Mouse (Mus musculus) neural tube, embryonic 12.5 days (tissue): Measurements from ENCODE around the gene Serpinb2. TPM values are rescaled to one million over a fixed set of nuclear protein-coding genes. Genes with fewer than 3 reads are reported as not detected.
A peak's percentile ranks its signal among the peaks of the same experiment; 100 is the strongest.

Source experiments
- ATAC-seq: fragments of 200-750 bp; cut with Nextera tagmentation; 2 replicates; pipeline ENCODE4 v1.8.0; 2017; ENCODE audit warnings: low read depth, mild to moderate bottlenecking, moderate TSS enrichment, moderate library complexity; ENCODE audit not compliant: low FRiP score
- H3K27ac ChIP-seq: fragments of 300-500 bp; sonication (generic); 2 replicates; pipeline ENCODE4 v1.5.1; 2016
- H3K27me3 ChIP-seq: fragments of 300-500 bp; sonication (generic); replicated peaks from 2 replicates; pipeline ENCODE4 v1.6.1; 2016; ENCODE audit warnings: mild to moderate bottlenecking
- H3K36me3 ChIP-seq: fragments of 300-500 bp; sonication (generic); 2 replicates; pipeline ENCODE4 v1.6.1; 2016; ENCODE audit warnings: mild to moderate bottlenecking
- H3K4me1 ChIP-seq: fragments of 300-500 bp; sonication (generic); 2 replicates; pipeline ENCODE4 v1.6.1; 2016
- H3K4me2 ChIP-seq: fragments of 300-500 bp; sonication (generic); replicated peaks from 2 replicates; pipeline ENCODE4 v1.6.1; 2016; ENCODE audit warnings: mild to moderate bottlenecking
- H3K4me3 ChIP-seq: fragments of 300-500 bp; sonication (generic); 2 replicates; pipeline ENCODE4 v1.5.1; 2016
- H3K9ac ChIP-seq: fragments of 300-500 bp; sonication (generic); 2 replicates; pipeline ENCODE4 v1.6.1; 2016; ENCODE audit warnings: mild to moderate bottlenecking
- H3K9me3 ChIP-seq: fragments of 300-500 bp; sonication (generic); 2 replicates; pipeline ENCODE4 v1.6.1; 2016; ENCODE audit warnings: mild to moderate bottlenecking
- WGBS: fragments of 180-500 bp; shearing (Covaris S2); methylation state at CpG from one replicate; pipeline ENCODE4 v1.1.7; 2016; 5-methylcytosine and 5-hydroxymethylcytosine counted together
- polyA plus RNA-seq: library from polyadenylated mRNA; unstranded; fragments of >200 nt; fragmentation: Nextera tagmentation; extraction: Ambion mirVana; gene quantifications from 2 replicates; pipeline ENCODE4 v1.2.1, GENCODE M21; 2016

Serpinb2 gene
- 0.62 TPM in 1 of 2 replicates, not detected in the other for polyA plus RNA-seq

- Histone ChIP-seq H3K9me3 (no peaks in the 10 kb centered on the region), H3K4me1 (no peaks in the 10 kb centered on the region), H3K36me3 (no peaks in the 10 kb centered on the region), H3K9ac (no peak within 1 kb of the TSS), H3K27me3 (no peaks in the 10 kb centered on the region), H3K4me2 (no peak within 1 kb of the TSS), H3K4me3 (no peak within 1 kb of the TSS), H3K27ac (no peak within 1 kb of the TSS)
- WGBS, result 80% methylated on average over 5 of the region's 5 CpGs
- no peak for ATAC-seq
Observed at GRCm38 (mm10) chr1:107511252-107511651, at the start of gene Serpinb2. TSS of gene Serpinb2 (plus strand) at chr1:107511423.

GRCm38 (mm10) chr1:107479909-107480308, 31.3 kb upstream of the Serpinb2 start:
- H3K4me1 ChIP-seq, result no peaks in the 10 kb centered on the region
- H3K4me3 ChIP-seq, result no peak overlapping the region
- no peak overlapping the region for H3K4me2 ChIP-seq
- no peaks in the 10 kb centered on the region for H3K9me3 ChIP-seq
- H3K27ac ChIP-seq, result no peak overlapping the region
- H3K27me3 ChIP-seq, result no peaks in the 10 kb centered on the region
- no peaks in the 10 kb centered on the region for H3K36me3 ChIP-seq
- H3K9ac ChIP-seq, result no peak overlapping the region
- no peak for ATAC-seq

DNA sequence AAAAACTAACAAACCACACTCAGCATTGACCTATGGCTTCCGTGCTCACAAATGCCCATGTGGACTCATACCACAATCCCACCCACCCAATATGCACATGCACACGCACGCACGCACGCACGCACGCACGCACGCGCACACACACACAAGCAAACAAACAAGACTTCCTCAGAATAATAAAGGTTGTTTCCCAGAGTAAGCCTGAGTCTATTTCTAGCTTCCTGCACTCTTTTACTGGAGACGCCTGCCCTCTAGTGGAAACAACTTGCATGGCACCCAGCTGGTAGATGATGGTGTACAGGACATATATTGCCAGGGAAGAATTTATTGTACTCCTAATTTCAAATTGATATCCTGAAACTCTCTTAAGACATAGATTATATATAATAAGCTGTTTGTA, 29.8 kb upstream of the Serpinb2 start:
- Histone ChIP-seq H3K9ac (no peak overlapping the region), H3K9me3 (no peaks in the 10 kb centered on the region), H3K4me1 (no peaks in the 10 kb centered on the region), H3K36me3 (no peaks in the 10 kb centered on the region), H3K27me3 (no peaks in the 10 kb centered on the region), H3K27ac (no peak overlapping the region), H3K4me3 (no peak overlapping the region), H3K4me2 (peak overlapping the region; percentile 39)
- ATAC-seq, result peak; percentile 82
- WGBS, result 37% methylated on average over 11 of the region's 11 CpGs

- H3K27me3 ChIP-seq, result no peaks in the 10 kb centered on the region
- H3K9ac ChIP-seq, result no peak overlapping the region
- no peaks in the 10 kb centered on the region for H3K9me3 ChIP-seq
- H3K27ac ChIP-seq, result no peak overlapping the region
- no peaks in the 10 kb centered on the region for H3K4me1 ChIP-seq
- WGBS, result 88% methylated on average over 8 of the region's 8 CpGs
- no peak for ATAC-seq
- no peak overlapping the region for H3K4me2 ChIP-seq
- H3K4me3 ChIP-seq, result no peak overlapping the region
- no peaks in the 10 kb centered on the region for H3K36me3 ChIP-seq
Observed at GRCm38 (mm10) chr1:107489577-107489976, 21.6 kb upstream of the Serpinb2 start.

- H3K4me3 ChIP-seq, result no peak overlapping the region
- 85% methylated on average over 2 of the region's 2 CpGs for WGBS
- no peak for ATAC-seq
- no peaks in the 10 kb centered on the region for H3K4me1 ChIP-seq
- no peaks in the 10 kb centered on the region for H3K27me3 ChIP-seq
- H3K9me3 ChIP-seq, result no peaks in the 10 kb centered on the region
- no peak overlapping the region for H3K27ac ChIP-seq
- no peak overlapping the region for H3K9ac ChIP-seq
- no peaks in the 10 kb centered on the region for H3K36me3 ChIP-seq
- H3K4me2 ChIP-seq, result no peak overlapping the region
Observed at GRCm38 (mm10) chr1:107496789-107497188, 14.4 kb upstream of the Serpinb2 start.

- Histone ChIP-seq H3K36me3 (no peaks in the 10 kb centered on the region), H3K27me3 (no peaks in the 10 kb centered on the region), H3K4me1 (no peaks in the 10 kb centered on the region), H3K27ac (no peak overlapping the region), H3K4me3 (no peak overlapping the region), H3K4me2 (no peak overlapping the region), H3K9me3 (no peaks in the 10 kb centered on the region), H3K9ac (no peak overlapping the region)
- no peak for ATAC-seq
Observed at GRCm38 (mm10) chr1:107502025-107502424, 9.2 kb upstream of the Serpinb2 start.

- Histone ChIP-seq H3K27ac (no peak overlapping the region), H3K4me1 (no peaks in the 10 kb centered on the region), H3K4me2 (no peak overlapping the region), H3K9me3 (no peaks in the 10 kb centered on the region), H3K36me3 (no peaks in the 10 kb centered on the region), H3K27me3 (no peaks in the 10 kb centered on the region), H3K9ac (no peak overlapping the region), H3K4me3 (no peak overlapping the region)
- WGBS, result 82% methylated on average over 3 of the region's 3 CpGs
- no peak for ATAC-seq
Observed at GRCm38 (mm10) chr1:107503294-107503693, 7.9 kb upstream of the Serpinb2 start.

DNA sequence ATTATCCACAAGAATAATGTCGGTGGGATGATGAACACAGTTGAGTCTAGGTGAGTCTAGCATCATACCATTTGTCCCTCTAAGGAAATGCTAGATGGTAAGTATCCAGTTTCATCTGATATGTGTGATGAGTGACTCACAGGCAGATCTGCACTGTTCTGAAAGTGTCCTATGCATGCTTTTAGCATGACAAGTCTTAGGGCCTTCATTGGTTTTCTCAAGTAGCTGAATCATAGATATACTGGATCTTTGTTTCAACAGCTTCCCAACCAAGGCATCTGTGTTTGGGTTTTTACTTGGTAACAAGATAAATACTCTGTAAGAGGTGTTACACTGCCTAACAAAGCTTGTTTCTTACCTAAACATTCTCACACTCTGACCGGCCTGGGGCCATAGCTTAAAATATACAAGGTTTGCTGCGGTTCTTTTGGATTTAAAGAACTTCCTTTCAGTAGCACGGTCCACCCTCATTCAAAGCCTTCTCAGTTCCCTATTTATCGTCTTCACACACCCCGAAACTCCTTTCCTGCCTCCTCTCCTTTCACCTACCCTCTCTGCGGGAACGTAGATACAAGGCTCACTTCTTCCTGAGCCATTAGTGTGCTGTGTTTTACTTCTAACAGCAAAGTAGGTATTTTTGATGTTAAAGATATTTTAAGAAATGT, 5.2 kb upstream of the Serpinb2 start:
- H3K4me3 ChIP-seq, result no peak overlapping the region
- H3K27ac ChIP-seq, result no peak overlapping the region
- H3K36me3 ChIP-seq, result no peaks in the 10 kb centered on the region
- no peak for ATAC-seq
- H3K9me3 ChIP-seq, result no peaks in the 10 kb centered on the region
- H3K4me1 ChIP-seq, result no peaks in the 10 kb centered on the region
- no peaks in the 10 kb centered on the region for H3K27me3 ChIP-seq
- H3K4me2 ChIP-seq, result no peak overlapping the region
- no peak overlapping the region for H3K9ac ChIP-seq
- 92% methylated on average over 8 of the region's 8 CpGs for WGBS

- ATAC-seq, result no peak; the same call in 1 of the 2 replicates
Observed at GRCm38 (mm10) chr1:107512194-107513138, 1.2 kb downstream of the Serpinb2 start.

GRCm38 (mm10) chr1:107513530-107513929, 2.3 kb downstream of the Serpinb2 start:
- no peak for ATAC-seq
- 93% methylated on average over 1 of the region's 1 CpGs for WGBS

More at GRCm38 (mm10) chr1:107512194-107513138, 1.2 kb downstream of the Serpinb2 start:
- WGBS, result 67% methylated on average over 2 of the region's 2 CpGs
- Histone ChIP-seq H3K27me3 (no peaks in the 10 kb centered on the region), H3K4me2 (no peak overlapping the region), H3K4me3 (no peak overlapping the region), H3K36me3 (no peaks in the 10 kb centered on the region), H3K4me1 (no peaks in the 10 kb centered on the region), H3K27ac (no peak overlapping the region), H3K9me3 (no peaks in the 10 kb centered on the region), H3K9ac (no peak overlapping the region)

DNA sequence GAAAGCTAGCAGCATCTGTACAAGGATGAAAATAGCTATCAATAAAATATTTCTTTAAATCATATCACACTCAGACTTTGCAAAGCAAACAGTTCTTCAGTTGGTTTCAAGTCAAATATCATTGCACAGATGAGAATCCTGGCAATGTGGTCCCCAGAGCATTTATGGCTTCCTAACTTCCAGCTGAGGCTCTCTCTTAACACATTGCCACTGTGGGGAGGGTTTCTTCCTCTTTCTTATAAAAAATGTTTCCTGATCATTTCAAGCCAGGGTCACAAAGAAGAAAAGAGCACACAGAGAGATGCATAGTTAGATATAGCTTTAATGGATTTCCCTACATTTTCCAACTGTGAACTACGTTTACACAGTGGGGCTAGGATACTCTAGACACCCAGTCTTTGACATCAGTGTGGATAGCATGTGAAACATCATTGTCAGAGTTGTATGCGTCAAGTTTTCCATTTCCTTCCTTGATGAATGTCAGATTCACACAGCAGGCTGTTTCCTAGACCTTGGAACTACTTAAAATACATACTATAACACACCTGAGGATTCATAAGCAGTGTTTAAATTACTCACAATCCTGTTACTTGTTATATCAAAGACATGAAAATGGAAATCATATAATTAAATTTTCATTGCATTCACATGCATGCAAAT, 4.7 kb downstream of the Serpinb2 start:
- no peaks in the 10 kb centered on the region for H3K4me1 ChIP-seq
- no peak overlapping the region for H3K27ac ChIP-seq
- no peak overlapping the region for H3K9ac ChIP-seq
- no peak overlapping the region for H3K4me3 ChIP-seq
- H3K9me3 ChIP-seq, result no peaks in the 10 kb centered on the region
- H3K4me2 ChIP-seq, result no peak overlapping the region
- ATAC-seq, result no peak
- WGBS, result 76% methylated on average over 2 of the region's 2 CpGs
- no peaks in the 10 kb centered on the region for H3K27me3 ChIP-seq
- no peaks in the 10 kb centered on the region for H3K36me3 ChIP-seq

More at GRCm38 (mm10) chr1:107513530-107513929, 2.3 kb downstream of the Serpinb2 start:
- H3K4me2 ChIP-seq, result no peak overlapping the region
- H3K9me3 ChIP-seq, result no peaks in the 10 kb centered on the region
- H3K4me3 ChIP-seq, result no peak overlapping the region
- H3K4me1 ChIP-seq, result no peaks in the 10 kb centered on the region
- no peak overlapping the region for H3K27ac ChIP-seq
- H3K27me3 ChIP-seq, result no peaks in the 10 kb centered on the region
- no peak overlapping the region for H3K9ac ChIP-seq
- H3K36me3 ChIP-seq, result no peaks in the 10 kb centered on the region

GRCm38 (mm10) chr1:107525592-107525991, 14.4 kb downstream of the Serpinb2 start:
- ATAC-seq, result no peak
- no peak overlapping the region for H3K4me3 ChIP-seq
- no peaks in the 10 kb centered on the region for H3K4me1 ChIP-seq
- H3K36me3 ChIP-seq, result no peaks in the 10 kb centered on the region
- H3K27me3 ChIP-seq, result no peaks in the 10 kb centered on the region
- 81% methylated on average over 4 of the region's 4 CpGs for WGBS
- H3K4me2 ChIP-seq, result no peak overlapping the region
- no peaks in the 10 kb centered on the region for H3K9me3 ChIP-seq
- H3K9ac ChIP-seq, result no peak overlapping the region
- no peak overlapping the region for H3K27ac ChIP-seq
